Mouse (Mus musculus) hindlimb bud, embryonic 11.5 days (tissue): ENCODE data around the gene Kmt2d.
"Not testable (repeated sequence)": the region's sequence is repeated elsewhere in the genome, so short reads cannot be mapped to it uniquely, and the experiment has no call there.

ENCODE experiments used
- DNase-seq: peaks from one replicate; pipeline ENCODE4 v3.0.0-alpha.2; 2012; ENCODE audit warnings: low read depth, low spot score; ENCODE audit errors: extremely low spot score

Kmt2d gene

GRCm38 (mm10) chr15:98832161-98833058 is 38.6 kb downstream of the Kmt2d start:
- DNase-seq: no peak

- no peak for DNase-seq
These were observed 39.3 kb downstream of the Kmt2d start for GRCm38 (mm10) chr15:98831684-98832035.

GRCm38 (mm10) chr15:98830736-98831683 is 40.0 kb downstream of the Kmt2d start, which contains the start of gene Prkag1:
Gene Prkag1, minus strand, starts transcription at chr15:98831521.
- DNase-seq: peak; percentile 81

- DNase-seq: no peak
These were observed 43.4 kb downstream of the Kmt2d start for GRCm38 (mm10) chr15:98827611-98828011.

GRCm38 (mm10) chr15:98823434-98823833 is 47.6 kb downstream of the Kmt2d start:
- DNase-seq: no peak

- no peak for DNase-seq
These were observed 48.9 kb downstream of the Kmt2d start for GRCm38 (mm10) chr15:98822147-98822546.

- DNase-seq: no peak
These were observed 49.6 kb downstream of the Kmt2d start for GRCm38 (mm10) chr15:98821403-98821802.

- no peak for DNase-seq
These were observed 50.1 kb downstream of the Kmt2d start for GRCm38 (mm10) chr15:98820937-98821336.

GRCm38 (mm10) chr15:98818171-98818570 is 52.8 kb downstream of the Kmt2d start:
- no peak for DNase-seq

- DNase-seq: no peak
These were observed 58.1 kb downstream of the Kmt2d start for GRCm38 (mm10) chr15:98812741-98813424.

- DNase-seq: not testable (repeated sequence)
These were observed 60.8 kb downstream of the Kmt2d start for GRCm38 (mm10) chr15:98810212-98810611.

GRCm38 (mm10) chr15:98809390-98809789 is 61.6 kb downstream of the Kmt2d start, which contains the start of gene Ddn:
Gene Ddn, minus strand, starts transcription at chr15:98809490.
- DNase-seq: no peak

- DNase-seq: no peak
These were observed 62.3 kb downstream of the Kmt2d start for GRCm38 (mm10) chr15:98808651-98809134.

GRCm38 (mm10) chr15:98807895-98808650 is 62.9 kb downstream of the Kmt2d start:
- no peak for DNase-seq

GRCm38 (mm10) chr15:98806809-98807770 is 63.9 kb downstream of the Kmt2d start:
- DNase-seq: no peak

- DNase-seq: no peak
These were observed 64.8 kb downstream of the Kmt2d start for GRCm38 (mm10) chr15:98806071-98806808.

- no peak for DNase-seq
These were observed 65.5 kb downstream of the Kmt2d start for GRCm38 (mm10) chr15:98805324-98806040.

GRCm38 (mm10) chr15:98804054-98804453 is 67.0 kb downstream of the Kmt2d start:
- peak; percentile 53 for DNase-seq
